Mouse (Mus musculus) embryonic fibroblast, embryonic 13.5 days (primary cell): Measurements from ENCODE around the gene Cd302.

Experiments
- CTCF ChIP-seq: IDR thresholded peaks from 2 replicates; pipeline ENCODE4 v1.5.1; 2011; ENCODE audit warnings: mild to moderate bottlenecking, control low read depth, low read length, moderate library complexity, borderline replicate concordance; ENCODE audit not compliant: insufficient read depth
- POLR2A ChIP-seq: IDR thresholded peaks from 2 replicates; pipeline ENCODE4 v1.6.1; 2011; ENCODE audit warnings: low read depth, mild to moderate bottlenecking, control low read depth, low read length, moderate library complexity

- TF ChIP-seq POLR2A (no peak), CTCF (no peak)
Measured at GRCm38 (mm10) chr2:60209122-60209611, 75.1 kb downstream of the Cd302 start.
